Mouse (Mus musculus): ENCODE data around the gene Samhd1. TPM values are rescaled to one million over a fixed set of nuclear protein-coding genes. Genes with fewer than 3 reads are reported as not detected.

Samhd1 gene
- polyA plus RNA-seq, 1 experiment from 2014 or later, result 12.0 TPM

DNA sequence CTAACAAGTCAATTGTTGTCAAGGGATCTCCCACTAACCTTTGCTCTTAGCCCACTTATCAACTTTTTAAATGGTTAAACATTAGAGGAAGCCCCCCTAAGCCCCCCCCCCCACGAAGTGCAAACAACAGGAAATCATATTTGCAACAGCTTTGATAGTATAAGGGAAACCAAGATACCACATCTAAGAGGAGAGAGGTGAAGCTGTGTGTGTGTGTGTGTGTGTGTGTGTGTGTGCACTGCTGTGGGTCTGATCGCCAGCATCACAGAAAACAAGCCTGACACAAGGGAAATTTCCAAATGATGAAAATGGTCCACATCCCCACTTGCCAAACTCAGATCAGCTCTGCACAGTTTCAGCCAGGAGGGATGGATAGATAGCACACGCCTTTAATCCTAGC is 16.0 kb downstream of the Samhd1 start:
- no peaks in the 10 kb centered on the region for H3K9me3 ChIP-seq
- no peaks in the 10 kb centered on the region for H3K4me1 ChIP-seq (replicated peaks)
- H3K4me3 ChIP-seq, result no peak overlapping the region
- WGBS, result 82% methylated on average over 3 of the region's 3 CpGs
- H3K36me3 ChIP-seq, result peaks cover 27% of the 10 kb centered on the region
- no peak overlapping the region for H3K9ac ChIP-seq
- no peak for ATAC-seq (ENCODE audit: low read depth)
- no peak overlapping the region for H3K4me2 ChIP-seq
- H3K27ac ChIP-seq (replicated peaks), result no peak overlapping the region
- H3K27me3 ChIP-seq, result no peaks in the 10 kb centered on the region

DNA sequence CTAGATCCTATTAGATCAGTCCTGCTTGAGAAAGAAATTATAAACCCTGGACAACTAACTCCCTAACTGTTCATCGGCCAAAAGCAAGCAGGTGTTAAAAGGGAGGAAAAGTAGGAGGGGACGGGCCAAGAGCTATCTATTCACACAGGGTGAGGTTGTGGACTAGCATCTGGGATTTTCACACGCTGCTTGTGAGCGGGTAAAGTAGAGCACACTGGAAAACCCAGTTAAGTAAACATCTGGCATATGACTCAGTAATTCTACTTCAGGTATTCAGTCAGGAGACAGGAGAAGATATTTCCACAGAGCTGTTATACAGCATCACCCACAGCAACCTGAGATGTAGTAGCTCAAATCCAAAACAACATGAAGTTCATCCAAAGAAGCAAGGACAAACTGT is 16.5 kb downstream of the Samhd1 start:
- no peak overlapping the region for H3K4me2 ChIP-seq
- H3K9me3 ChIP-seq, result no peaks in the 10 kb centered on the region
- H3K27ac ChIP-seq (replicated peaks), result no peak overlapping the region
- no peak overlapping the region for H3K9ac ChIP-seq
- peaks cover 32% of the 10 kb centered on the region for H3K36me3 ChIP-seq
- no peaks in the 10 kb centered on the region for H3K27me3 ChIP-seq
- no peak for ATAC-seq (ENCODE audit: low read depth)
- 92% methylated on average over 4 of the region's 4 CpGs for WGBS
- H3K4me1 ChIP-seq (replicated peaks), result no peaks in the 10 kb centered on the region
- H3K4me3 ChIP-seq, result no peak overlapping the region

DNA sequence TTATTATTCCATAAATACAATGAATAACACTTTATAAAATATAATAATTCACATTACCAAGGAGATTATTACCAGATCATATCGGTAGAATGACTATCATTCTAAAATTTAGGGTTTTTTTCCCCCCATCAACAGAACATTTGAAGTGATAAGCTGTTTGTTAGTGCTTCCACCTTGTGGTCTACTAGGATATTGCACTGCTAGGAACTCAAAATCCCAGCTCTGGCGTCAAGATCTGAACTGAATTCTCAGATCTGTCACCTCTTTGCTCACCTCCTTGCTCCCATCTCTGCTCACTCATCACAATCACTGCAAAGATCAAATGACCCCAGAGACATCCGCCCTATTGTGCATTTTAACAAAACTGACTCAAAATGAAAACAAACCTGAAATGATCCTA is 18.1 kb downstream of the Samhd1 start:
- no peak overlapping the region for H3K4me3 ChIP-seq
- peaks cover 44% of the 10 kb centered on the region for H3K36me3 ChIP-seq
- ATAC-seq (ENCODE audit: low read depth), result no peak
- H3K27me3 ChIP-seq, result no peaks in the 10 kb centered on the region
- 24% methylated on average over 3 of the region's 3 CpGs for WGBS
- H3K9me3 ChIP-seq, result no peaks in the 10 kb centered on the region
- H3K9ac ChIP-seq, result no peak overlapping the region
- no peak overlapping the region for H3K27ac ChIP-seq (replicated peaks)
- H3K4me2 ChIP-seq, result no peak overlapping the region
- no peaks in the 10 kb centered on the region for H3K4me1 ChIP-seq (replicated peaks)

DNA sequence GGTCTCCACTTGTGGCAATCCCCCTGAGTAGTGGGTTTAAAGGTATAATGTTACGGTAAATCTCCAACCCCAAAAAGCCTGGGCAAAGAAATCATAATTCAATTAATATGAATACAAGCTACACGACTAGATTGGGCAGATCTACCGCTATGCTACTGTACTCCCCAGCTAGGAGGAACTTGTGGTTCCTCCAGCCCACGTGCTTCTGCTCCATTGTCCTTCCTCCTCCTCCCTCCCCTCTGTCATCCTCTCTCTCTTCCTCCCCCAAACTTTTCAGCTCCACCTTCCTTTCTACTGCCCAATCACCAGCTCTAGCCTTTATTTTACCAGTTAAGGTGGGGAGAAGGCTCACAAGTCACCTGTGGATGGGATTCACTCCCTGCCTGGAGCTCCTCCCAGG is 26.8 kb downstream of the Samhd1 start:
- H3K9ac ChIP-seq, result no peak overlapping the region
- H3K36me3 ChIP-seq, result peaks cover 49% of the 10 kb centered on the region
- 91% methylated on average over 4 of the region's 4 CpGs for WGBS
- no peaks in the 10 kb centered on the region for H3K27me3 ChIP-seq
- no peak overlapping the region for H3K4me2 ChIP-seq
- no peaks in the 10 kb centered on the region for H3K4me1 ChIP-seq (replicated peaks)
- no peak overlapping the region for H3K4me3 ChIP-seq
- no peak for ATAC-seq (ENCODE audit: low read depth)
- H3K27ac ChIP-seq (replicated peaks), result no peak overlapping the region
- no peaks in the 10 kb centered on the region for H3K9me3 ChIP-seq

DNA sequence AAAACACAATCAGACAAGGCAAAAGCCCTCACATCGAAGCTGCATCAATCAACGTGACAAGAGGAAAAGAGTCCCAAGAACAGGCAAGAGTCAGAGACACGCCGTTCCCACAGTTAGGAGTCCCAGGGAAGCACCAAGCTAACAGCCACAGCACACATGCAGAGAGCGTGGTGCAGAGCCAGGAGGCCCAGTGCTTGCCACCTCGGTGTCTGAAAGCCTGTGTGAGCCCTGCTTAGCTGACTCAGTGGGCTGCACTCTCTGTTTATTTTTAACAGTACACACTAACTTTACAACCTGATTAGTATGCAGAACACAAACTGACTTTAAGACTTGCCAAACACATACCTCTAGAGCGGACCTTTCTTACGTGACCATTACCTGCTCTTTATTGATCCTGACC is 30.6 kb downstream of the Samhd1 start:
- peaks cover 51% of the 10 kb centered on the region for H3K36me3 ChIP-seq
- no peak overlapping the region for H3K4me3 ChIP-seq
- H3K27ac ChIP-seq (replicated peaks), result no peak overlapping the region
- H3K4me1 ChIP-seq (replicated peaks), result no peaks in the 10 kb centered on the region
- 76% methylated on average over 8 of the region's 8 CpGs for WGBS
- no peak for ATAC-seq (ENCODE audit: low read depth)
- no peak overlapping the region for H3K9ac ChIP-seq
- H3K4me2 ChIP-seq, result no peak overlapping the region
- H3K9me3 ChIP-seq, result no peaks in the 10 kb centered on the region
- H3K27me3 ChIP-seq, result no peaks in the 10 kb centered on the region

DNA sequence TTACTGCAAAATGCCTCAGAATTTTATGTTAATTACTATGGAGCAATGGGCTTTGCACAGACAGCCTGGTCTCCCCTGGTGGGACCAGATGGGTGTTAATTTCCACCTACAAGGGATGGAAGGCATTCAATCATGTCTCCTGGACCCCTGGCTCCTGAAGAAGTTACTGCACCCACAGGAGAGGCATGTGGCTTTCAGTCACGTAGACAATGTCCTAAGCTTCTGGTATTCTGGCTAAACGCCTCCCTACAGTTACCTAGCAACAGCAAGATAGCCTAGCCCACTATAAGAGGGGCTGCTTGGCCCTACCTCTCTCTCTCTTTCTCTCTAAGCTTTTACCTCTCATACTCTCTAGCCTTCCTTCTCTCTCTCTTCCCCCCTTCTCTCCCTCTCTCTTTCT is 32.8 kb downstream of the Samhd1 start:
- WGBS, result 50% methylated on average over 2 of the region's 2 CpGs
- Histone ChIP-seq H3K27ac (replicated peaks) (no peak overlapping the region), H3K27me3 (no peaks in the 10 kb centered on the region), H3K9me3 (no peaks in the 10 kb centered on the region), H3K36me3 (peaks cover 40% of the 10 kb centered on the region), H3K4me2 (no peak overlapping the region), H3K4me3 (no peak overlapping the region), H3K4me1 (replicated peaks) (no peaks in the 10 kb centered on the region), H3K9ac (no peak overlapping the region)
- 0 out of 2 replicates have a peak, but pooled peaks have one; percentile 32 for ATAC-seq (ENCODE audit: low read depth)

DNA sequence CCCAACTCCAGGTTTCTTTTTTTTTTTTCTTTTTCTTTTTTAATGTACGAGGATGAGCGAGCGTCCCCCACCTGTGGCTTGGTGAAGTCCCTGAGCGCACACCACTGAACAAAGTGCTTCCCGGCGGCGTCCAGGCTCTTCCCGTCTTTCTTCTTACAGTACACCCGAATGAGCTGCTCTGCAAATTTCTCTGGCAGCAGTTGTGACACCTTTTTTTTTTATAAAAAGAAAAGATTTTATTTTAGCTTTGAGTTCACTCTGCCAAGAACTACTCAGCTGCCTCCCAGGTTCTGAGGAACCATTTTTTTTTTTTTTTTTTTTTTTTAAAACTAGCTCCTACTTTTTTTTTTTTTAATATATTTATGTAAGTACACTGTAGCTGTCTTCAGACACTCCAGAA is 33.4 kb downstream of the Samhd1 start:
- WGBS, result 99% methylated on average over 9 of the region's 9 CpGs
- no peak overlapping the region for H3K4me3 ChIP-seq
- no peak overlapping the region for H3K27ac ChIP-seq (replicated peaks)
- no peaks in the 10 kb centered on the region for H3K4me1 ChIP-seq (replicated peaks)
- H3K27me3 ChIP-seq, result no peaks in the 10 kb centered on the region
- H3K4me2 ChIP-seq, result no peak overlapping the region
- H3K36me3 ChIP-seq, result peaks cover 35% of the 10 kb centered on the region
- H3K9me3 ChIP-seq, result no peaks in the 10 kb centered on the region
- H3K9ac ChIP-seq, result no peak overlapping the region
- no peak for ATAC-seq (ENCODE audit: low read depth)

DNA sequence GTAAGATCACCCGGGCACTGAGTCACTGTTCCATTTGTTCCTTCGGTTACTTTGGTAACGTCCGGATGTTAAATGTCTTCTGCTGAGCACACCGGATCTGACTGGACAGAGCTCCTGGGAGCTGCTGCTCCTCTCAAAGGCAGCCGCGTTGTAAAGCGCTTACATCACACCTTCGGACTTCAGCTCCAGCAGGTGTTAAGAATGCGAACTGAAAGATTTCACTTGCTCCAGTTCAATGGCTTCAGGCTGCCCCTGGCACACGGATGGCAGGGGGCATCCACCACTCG is 34.8 kb downstream of the Samhd1 start:
- H3K27ac ChIP-seq (replicated peaks), result no peak overlapping the region
- H3K4me2 ChIP-seq, result no peak overlapping the region
- H3K27me3 ChIP-seq, result no peaks in the 10 kb centered on the region
- 85% methylated on average over 12 of the region's 12 CpGs for WGBS
- H3K9me3 ChIP-seq, result no peaks in the 10 kb centered on the region
- H3K4me1 ChIP-seq (replicated peaks), result no peaks in the 10 kb centered on the region
- ATAC-seq (ENCODE audit: low read depth), result no peak
- no peak overlapping the region for H3K4me3 ChIP-seq
- no peak overlapping the region for H3K9ac ChIP-seq
- H3K36me3 ChIP-seq, result peaks cover 28% of the 10 kb centered on the region

DNA sequence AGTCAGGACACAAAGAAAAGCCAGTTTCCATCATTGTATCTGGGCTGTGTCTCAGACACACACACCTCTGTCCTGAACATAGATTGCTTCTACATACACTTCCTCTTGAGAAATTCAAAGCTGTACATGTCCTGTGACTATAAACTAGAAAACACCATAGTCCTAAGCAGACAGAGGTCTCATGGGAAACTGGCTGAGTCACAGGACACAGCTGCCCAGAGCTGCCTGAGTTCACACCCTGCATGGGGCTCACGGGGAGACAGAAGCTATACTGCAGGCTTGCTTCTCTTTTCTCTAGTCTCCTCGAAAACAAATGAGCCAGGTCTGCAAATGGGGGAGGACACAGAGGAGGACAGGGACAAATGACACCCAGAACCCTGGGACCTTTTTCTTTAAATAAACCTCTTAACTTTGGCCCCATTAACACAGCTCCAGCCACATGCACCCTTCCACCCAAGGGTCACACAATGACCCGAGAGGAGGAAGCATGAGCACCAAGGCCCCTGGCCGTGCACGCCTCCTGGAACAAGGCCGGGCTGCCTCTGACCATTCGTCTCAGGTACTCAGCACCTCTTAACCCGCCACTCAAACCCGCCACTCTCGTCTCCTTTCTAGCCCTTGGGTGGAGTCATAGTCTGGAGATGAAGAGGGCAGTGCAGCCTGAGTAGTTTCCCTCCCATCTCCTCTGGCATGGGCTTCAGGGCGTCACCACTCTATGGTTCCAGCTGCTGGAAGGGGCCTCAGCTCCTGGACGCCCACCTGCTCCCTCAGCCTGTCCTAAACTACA is 35.3 kb downstream of the Samhd1 start:
- no peak overlapping the region for H3K4me2 ChIP-seq
- H3K27ac ChIP-seq (replicated peaks), result no peak overlapping the region
- ATAC-seq (ENCODE audit: low read depth), result no peak
- no peaks in the 10 kb centered on the region for H3K27me3 ChIP-seq
- 84% methylated on average over 12 of the region's 12 CpGs for WGBS
- no peak overlapping the region for H3K9ac ChIP-seq
- no peak overlapping the region for H3K4me3 ChIP-seq
- no peaks in the 10 kb centered on the region for H3K9me3 ChIP-seq
- H3K36me3 ChIP-seq, result peaks cover 24% of the 10 kb centered on the region
- no peaks in the 10 kb centered on the region for H3K4me1 ChIP-seq (replicated peaks)

DNA sequence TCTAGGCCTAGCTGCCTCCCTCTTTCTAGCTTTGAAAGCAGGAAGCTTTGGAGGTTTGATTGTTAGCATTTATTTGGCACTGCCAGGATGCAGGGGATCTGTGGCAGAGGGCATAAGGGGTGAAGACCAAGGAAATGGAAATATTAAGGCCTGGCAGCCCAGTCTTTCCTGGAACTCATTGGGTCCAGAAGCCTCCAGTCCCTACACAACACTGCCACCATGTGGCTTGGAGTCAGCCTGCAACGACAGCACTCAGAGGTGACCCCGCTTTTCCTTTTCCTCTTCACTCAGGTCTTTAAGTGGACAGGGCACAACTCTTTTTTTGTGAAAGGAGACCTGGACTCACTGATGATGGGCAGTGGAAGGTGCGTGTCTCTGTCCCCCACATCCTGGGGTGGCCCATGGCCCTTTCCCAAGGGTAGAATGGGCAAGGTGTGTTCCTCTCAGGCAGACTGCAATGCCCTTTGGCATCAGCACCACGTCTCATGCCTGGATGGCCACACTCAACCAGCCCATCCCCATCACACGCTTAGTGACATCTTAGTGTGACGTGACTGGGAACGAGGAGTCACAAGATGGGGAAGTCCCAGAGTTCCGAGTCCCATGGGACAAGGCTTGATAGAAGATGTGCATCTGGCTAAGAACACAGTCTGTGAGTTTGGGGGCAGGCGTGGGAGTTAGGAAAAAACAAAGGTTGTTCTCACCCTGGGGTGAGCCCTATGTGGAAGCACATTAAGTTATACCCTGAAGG is 39.9 kb downstream of the Samhd1 start:
- no peaks in the 10 kb centered on the region for H3K27me3 ChIP-seq
- 64% methylated on average over 9 of the region's 9 CpGs for WGBS

DNA sequence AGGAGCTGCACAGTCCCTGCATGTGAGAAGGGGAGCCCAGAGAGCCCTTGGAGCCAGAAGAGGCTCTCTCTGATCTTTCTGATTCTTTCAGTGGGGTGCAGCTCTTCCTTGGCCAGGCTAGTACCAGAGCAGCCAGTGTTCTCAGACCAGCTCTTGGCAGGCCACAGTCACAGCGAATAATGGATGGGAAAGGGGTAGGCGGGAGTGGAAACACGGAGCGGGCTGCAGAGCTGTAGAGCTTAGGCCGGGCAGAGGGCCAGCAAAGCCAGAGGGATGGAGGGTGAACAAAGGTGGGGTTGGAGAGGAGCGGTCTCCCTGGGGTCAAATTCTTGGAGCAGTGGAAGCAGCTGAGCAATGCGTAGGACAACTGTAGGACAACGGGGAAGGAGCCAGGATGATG is 43.0 kb downstream of the Samhd1 start:
- Histone ChIP-seq H3K27ac (replicated peaks) (peak overlapping the region; percentile 39), H3K4me2 (no peak overlapping the region), H3K9ac (no peak overlapping the region; the same call in 1 of the 2 replicates), H3K27me3 (no peaks in the 10 kb centered on the region), H3K4me3 (no peak overlapping the region), H3K4me1 (replicated peaks) (peaks cover 13% of the 10 kb centered on the region), H3K36me3 (no peaks in the 10 kb centered on the region), H3K9me3 (no peaks in the 10 kb centered on the region)
- 48% methylated on average over 8 of the region's 8 CpGs for WGBS
- peak; percentile 62; the same call in 1 of the 2 replicates for ATAC-seq (ENCODE audit: low read depth)

More for the DNA sequence above, 39.9 kb downstream of the Samhd1 start:
- no peak overlapping the region for H3K4me3 ChIP-seq
- H3K36me3 ChIP-seq, result 0 out of 2 replicates have a peak, but pooled peaks cover 3% of the 10 kb centered on the region
- no peak overlapping the region for H3K4me2 ChIP-seq
- peak overlapping the region; percentile 22; the same call in 1 of the 2 replicates for H3K9ac ChIP-seq
- H3K27ac ChIP-seq (replicated peaks), result no peak overlapping the region
- H3K4me1 ChIP-seq (replicated peaks), result peaks cover 13% of the 10 kb centered on the region
- no peaks in the 10 kb centered on the region for H3K9me3 ChIP-seq
- ATAC-seq (ENCODE audit: low read depth), result peak; percentile 49; the same call in 1 of the 2 replicates

DNA sequence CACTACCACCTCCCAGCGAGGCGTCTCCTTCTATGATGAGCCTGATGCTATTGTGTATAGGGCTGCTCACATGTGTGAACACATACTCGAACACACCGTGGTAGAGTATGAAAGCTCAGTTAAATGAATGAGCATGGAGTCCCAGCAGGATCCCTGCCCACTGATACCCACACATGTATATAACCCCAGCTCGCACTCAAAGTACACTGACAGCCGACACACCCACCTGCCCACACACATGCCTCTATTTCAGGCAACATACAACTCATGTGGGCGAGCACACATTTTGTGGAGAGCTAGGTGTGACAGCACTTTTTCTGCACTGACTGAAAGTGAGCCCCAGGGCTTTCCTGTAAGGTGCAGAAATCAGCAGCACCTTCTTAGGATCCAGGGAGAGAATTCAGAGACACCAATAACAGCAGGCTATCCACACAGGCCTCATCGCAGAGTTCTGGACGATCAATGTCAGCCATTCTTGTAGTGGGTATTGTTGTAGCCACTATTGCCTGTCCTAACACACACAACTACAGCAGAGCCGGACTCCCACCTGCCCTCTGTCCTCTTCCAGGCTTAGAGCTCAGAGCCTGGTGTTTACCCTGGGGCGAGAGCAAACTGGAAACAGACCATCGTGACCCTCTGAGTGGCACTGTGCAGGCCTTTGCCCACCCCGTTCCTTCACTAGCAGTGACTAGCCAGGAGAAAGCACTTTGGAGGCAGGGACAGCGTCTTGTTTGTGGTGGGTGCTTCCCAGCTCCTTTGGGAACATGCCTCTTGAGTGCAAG is 47.3 kb downstream of the Samhd1 start:
- ATAC-seq (ENCODE audit: low read depth), result no peak
- H3K27me3 ChIP-seq, result no peaks in the 10 kb centered on the region
- no peak overlapping the region for H3K9ac ChIP-seq
- 80% methylated on average over 14 of the region's 14 CpGs for WGBS
- H3K36me3 ChIP-seq, result no peaks in the 10 kb centered on the region
- H3K27ac ChIP-seq (replicated peaks), result no peak overlapping the region
- peaks cover 11% of the 10 kb centered on the region for H3K4me1 ChIP-seq (replicated peaks)
- no peaks in the 10 kb centered on the region for H3K9me3 ChIP-seq
- H3K4me3 ChIP-seq, result no peak overlapping the region
- no peak overlapping the region for H3K4me2 ChIP-seq

Measured in neural tube, embryonic 13.5 days (tissue).